Mouse (Mus musculus) cerebellum, adult 2 months (tissue): ENCODE measurements at regions not wholly inside any gene's neighbourhood (a gene's known extent, or its start where the extent isn't known, plus 50 kb on each side); places are given as distances from the start of the nearest gene placed in this dataset.

Source experiments
- CTCF ChIP-seq: fragments of 200-500 bp; IDR thresholded peaks from 2 replicates; pipeline ENCODE4 v1.5.1; 2011; ENCODE audit warnings: low read depth, mild to moderate bottlenecking, control low read depth, low read length, moderate library complexity, borderline replicate concordance; ENCODE audit not compliant: insufficient read depth
- POLR2A ChIP-seq: fragments of 200-500 bp; IDR thresholded peaks from 2 replicates; pipeline ENCODE4 v1.6.1; 2011; ENCODE audit warnings: low read length, control low read depth, borderline replicate concordance; ENCODE audit not compliant: insufficient read depth

DNA sequence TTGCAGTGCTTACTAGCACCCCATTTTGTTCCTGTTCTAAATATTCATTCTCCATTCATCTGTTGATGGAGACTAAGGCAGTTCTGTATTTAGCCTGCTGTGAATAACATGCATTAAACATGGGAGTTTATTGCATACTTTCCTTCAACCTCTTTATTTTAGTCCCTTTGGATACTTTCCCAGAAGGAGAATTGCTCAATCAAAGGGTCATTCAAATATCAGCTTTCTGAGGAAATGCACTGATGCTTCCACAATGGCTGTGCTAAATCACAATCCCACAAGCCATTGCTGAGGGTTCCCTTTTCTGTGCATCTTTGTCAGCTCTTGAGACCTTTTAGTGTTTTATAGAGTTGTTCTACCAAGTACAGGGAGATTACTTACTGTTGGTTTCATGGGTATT lies 1359.9 kb downstream of the Defb40 start:
- TF ChIP-seq CTCF (no peak), POLR2A (no peak)
